Mouse (Mus musculus) small intestine, adult 2 months (tissue): ENCODE measurements around the gene Mpdz.

Experiments
- CTCF ChIP-seq: fragments of 200-500 bp; IDR thresholded peaks from 2 replicates; pipeline ENCODE4 v1.5.1; 2012; ENCODE audit warnings: low read depth, mild to moderate bottlenecking, control low read depth, inconsistent platforms, low read length, moderate library complexity, mixed read lengths; ENCODE audit not compliant: insufficient replicate concordance, insufficient read length; ENCODE audit errors: extremely low read depth
- POLR2A ChIP-seq: fragments of 200-500 bp; IDR thresholded peaks from 2 replicates; pipeline ENCODE4 v1.6.1; 2012; ENCODE audit warnings: low read depth, mild to moderate bottlenecking, control low read depth, inconsistent platforms, low read length, moderate library complexity

GRCm38 (mm10) chr4:81453806-81454205 lies 11.2 kb upstream of the Mpdz start:
- TF ChIP-seq CTCF = no peak
- TF ChIP-seq POLR2A = no peak
